25 mouse cellular contexts compared by ENCODE assay signal in genomic region chr2:25069537-25069936, GRCm38 (mm10). TPM values are rescaled to one million over a fixed set of nuclear protein-coding genes. Genes with fewer than 3 reads are reported as not detected.
A peak's percentile ranks its signal among the peaks of the same experiment; 100 is the strongest.
DNase-seq lines count a peak whose midpoint lies in the region; ATAC-seq and TF ChIP-seq lines count a peak whose summit lies in the region.
"Had no signal": no experiment of that assay in that cellular context is flagged by ENCODE, and none has a peak within 500 bp of the region (broad histone marks: within the 10 kb centered on the region; RNA-seq: fewer than 3 reads in every experiment).

No protein-coding gene starts in this region.

- no peaks in the 10 kb centered on the region for H3K27me3 ChIP-seq in MEL (ENCODE audit: control insufficient read depth in 1 of 2, insufficient read depth in 2 of 2, low read length in 2 of 2)
- H3K27me3 ChIP-seq in heart, embryonic 10.5 days (ENCODE audit: insufficient read depth, poor library complexity, severe bottlenecking) = no peaks in the 10 kb centered on the region
- H3K27me3 ChIP-seq: embryonic facial prominence, embryonic 12.5 days; forebrain, embryonic 13.5 days; forebrain, embryonic 15.5 days; Patski had no signal

- peaks cover 3 to 12% of the 10 kb centered on the region in 2 experiments; a peak in 2 of 4 replicates for H3K4me1 ChIP-seq in MEL (ENCODE audit: control insufficient read depth in 1 of 2, insufficient read depth in 2 of 2, low read length in 2 of 2)
- no peaks in the 10 kb centered on the region for H3K4me1 ChIP-seq in heart, embryonic 10.5 days
- H3K4me1 ChIP-seq: embryonic facial prominence, embryonic 10.5 days; embryonic facial prominence, embryonic 12.5 days; forebrain, embryonic 13.5 days; forebrain, embryonic 15.5 days had no signal

- H3K9me3 ChIP-seq in MEL (replicated peaks; ENCODE audit: insufficient read depth, low read length) = no peaks in the 10 kb centered on the region
- H3K9me3 ChIP-seq in heart, embryonic 10.5 days = no peaks in the 10 kb centered on the region
- H3K9me3 ChIP-seq: embryonic facial prominence, embryonic 10.5 days; embryonic facial prominence, embryonic 12.5 days; forebrain, embryonic 13.5 days; forebrain, embryonic 15.5 days had no signal

- WGBS in heart, embryonic 10.5 days = 74% methylated on average over 4 of the region's 4 CpGs

- no peak for TF ChIP-seq RAD21 in MEL (IDR thresholded peaks at IDR 0.05; ENCODE audit: low read depth, low read length)

- H3K4me3 ChIP-seq in MEL (ENCODE audit: control insufficient read depth in 1 of 2, insufficient read depth in 1 of 2, low read depth in 2 of 2, low read length in 2 of 2) = no peak overlapping the region
- H3K4me3 ChIP-seq in heart, embryonic 10.5 days = no peak overlapping the region
- H3K4me3 ChIP-seq: embryonic facial prominence, embryonic 10.5 days; embryonic facial prominence, embryonic 12.5 days; forebrain, embryonic 13.5 days; forebrain, embryonic 15.5 days had no signal

- peak; percentile 27 for DNase-seq in MEL (ENCODE audit: low read depth, low spot score)
- peak; percentile 7 for DNase-seq in yolk sac, embryonic 10.5 days (ENCODE audit: low spot score)
- no peak for DNase-seq in frontal cortex, postnatal 14 days (ENCODE audit: low spot score in 2 of 2)
- no peak for DNase-seq in heart, embryonic 10.5 days (ENCODE audit: low spot score)
- DNase-seq: adrenal gland, adult 8-10 months; adrenal gland, postnatal 14 days; adrenal gland, postnatal 36 days; cerebellum, adult 11-12 months; cerebellum, adult 2 months; cerebellum, adult 9-10 months; cerebellum, postnatal 10 days; cerebellum, postnatal 25 days; forebrain, postnatal 0 days had no signal

- no peaks in the 10 kb centered on the region for H3K79me2 ChIP-seq in MEL (ENCODE audit: control insufficient read depth, insufficient read depth, low read length, poor library complexity)

- TF ChIP-seq CTCF in MEL (IDR thresholded peaks at IDR 0.05 in 2 of 3, conservative IDR thresholded peaks at IDR 0.05 in 1 of 3; ENCODE audit: control insufficient read depth in 1 of 3, insufficient read depth in 1 of 3, low read depth in 2 of 3, low read length in 3 of 3, poor library complexity in 1 of 3, severe bottlenecking in 1 of 3) = no peak

- no peak for TF ChIP-seq EP300 in MEL (IDR thresholded peaks at IDR 0.05; ENCODE audit: low read depth in 1 of 2, low read length in 2 of 2)

- peaks cover 0 to 3% of the 10 kb centered on the region in 2 experiments; a peak in 2 of 4 replicates for H3K36me3 ChIP-seq in MEL (ENCODE audit: control insufficient read depth in 1 of 2, insufficient read depth in 2 of 2, low read length in 2 of 2)
- H3K36me3 ChIP-seq in heart, embryonic 10.5 days = no peaks in the 10 kb centered on the region
- H3K36me3 ChIP-seq: embryonic facial prominence, embryonic 10.5 days; embryonic facial prominence, embryonic 12.5 days; forebrain, embryonic 15.5 days had no signal

- H3K27ac ChIP-seq in MEL (ENCODE audit: control insufficient read depth, low read depth, low read length) = no peak overlapping the region
- no peak overlapping the region for H3K27ac ChIP-seq in heart, embryonic 10.5 days
- H3K27ac ChIP-seq: embryonic facial prominence, embryonic 10.5 days; embryonic facial prominence, embryonic 12.5 days; forebrain, embryonic 13.5 days; forebrain, embryonic 15.5 days had no signal

- TF ChIP-seq POLR2A in MEL (IDR thresholded peaks at IDR 0.05; ENCODE audit: control insufficient read depth in 1 of 2, insufficient read depth in 1 of 2, low read depth in 1 of 2, low read length in 2 of 2, poor library complexity in 1 of 2) = no peak

- 0 out of 2 replicates have a peak, but pooled peaks have one; percentile 31 for ATAC-seq in megakaryocyte progenitor cell, adult 5-6 weeks (replicated peaks; ENCODE audit: poor library complexity)
- ATAC-seq: activated CD4-positive, CD25-positive, alpha-beta regulatory T cell, adult 4 months; forebrain, embryonic 13.5 days; forebrain, embryonic 15.5 days; forebrain, postnatal 0 days; Patski had no signal

- no peak overlapping the region for H3K9ac ChIP-seq in MEL (ENCODE audit: control insufficient read depth, low read depth, low read length, poor library complexity, severe bottlenecking)
- H3K9ac ChIP-seq: embryonic facial prominence, embryonic 12.5 days; forebrain, embryonic 13.5 days; forebrain, embryonic 15.5 days; forebrain, postnatal 0 days had no signal

TF ChIP-seq in MEL, 35 proteins besides CTCF, POLR2A, EP300 and RAD21:
- TF ChIP-seq ZNF384 (IDR thresholded peaks at IDR 0.05; ENCODE audit: low read depth, low read length) (peak; percentile 35; the same call in 1 of the 2 replicates), UBTF (IDR thresholded peaks at IDR 0.05; ENCODE audit: borderline replicate concordance, insufficient read depth, low read depth, low read length) (no peak)

RNA-seq across cellular contexts. Expression of gene Entpd8, which starts 10.6 kb away (rescaled TPM):
- total RNA-seq in MEL (2012; rRNA removed) = not detected in 2 replicates
- not detected for polyA plus RNA-seq in MEL (2012; ENCODE audit: insufficient read depth in 1 of 2, insufficient read length in 2 of 2, low read depth in 1 of 2, low replicate concordance in 2 of 2, missing spikeins in 1 of 2)
- not detected in 2 replicates for total RNA-seq in megakaryocyte progenitor cell, adult 5-6 weeks (2015)
- total RNA-seq in megakaryocyte progenitor cell, adult 5-6 weeks (2017) = not detected in 2 replicates
- 0.13 TPM in 1 of 2 replicates, not detected in the other for polyA plus RNA-seq in heart, embryonic 10.5 days (2016; fragmentation: Nextera tagmentation; extraction: Ambion mirVana)
- total RNA-seq: adrenal gland, adult 18-20 months; adrenal gland, postnatal 36 days; ES-E14; forebrain, postnatal 0 days had no signal
- polyA plus RNA-seq: activated CD4-positive, CD25-positive, alpha-beta regulatory T cell, adult 4 months; C2C12; cerebellum, adult 2 months; cortical plate, adult 2 months; embryonic facial prominence, embryonic 10.5 days; embryonic facial prominence, embryonic 12.5 days; forebrain, embryonic 11.5 days; forebrain, embryonic 13.5 days; forebrain, embryonic 15.5 days; forebrain, postnatal 0 days; Patski had no signal

RNA-seq across cellular contexts. Expression of gene Nsmf, which starts 15.4 kb away (rescaled TPM):
- total RNA-seq in MEL (2012; rRNA removed) = 10.9 and 13.3 TPM in 2 replicates
- polyA plus RNA-seq in MEL (2012; ENCODE audit: insufficient read depth in 1 of 2, insufficient read length in 2 of 2, low read depth in 1 of 2, low replicate concordance in 2 of 2, missing spikeins in 1 of 2) = 10 to 100 TPM in 1 of 2 experiments, not detected in 1; 25.8 TPM
- total RNA-seq in megakaryocyte progenitor cell, adult 5-6 weeks (2015) = 4.0 and 7.8 TPM in 2 replicates
- total RNA-seq in megakaryocyte progenitor cell, adult 5-6 weeks (2017) = 3.7 and 5.7 TPM in 2 replicates
- polyA plus RNA-seq in heart, embryonic 10.5 days (2016; fragmentation: Nextera tagmentation; extraction: Ambion mirVana) = 52.2 and 53.2 TPM in 2 replicates

RNA-seq across cellular contexts. Expression of gene Noxa1, which starts 25.4 kb away (rescaled TPM):
- 0.08 TPM in 1 of 2 replicates, not detected in the other for total RNA-seq in MEL (2012; rRNA removed)
- polyA plus RNA-seq in MEL (2012; ENCODE audit: insufficient read depth in 1 of 2, insufficient read length in 2 of 2, low read depth in 1 of 2, low replicate concordance in 2 of 2, missing spikeins in 1 of 2) = under 1 TPM in 1 of 2 experiments, not detected in 1; 0.10 TPM
- total RNA-seq in megakaryocyte progenitor cell, adult 5-6 weeks (2015) = not detected in 2 replicates
- total RNA-seq in megakaryocyte progenitor cell, adult 5-6 weeks (2017) = not detected in 2 replicates
- polyA plus RNA-seq in heart, embryonic 10.5 days (2016; fragmentation: Nextera tagmentation; extraction: Ambion mirVana) = 0.14 TPM in 1 of 2 replicates, not detected in the other
- total RNA-seq: adrenal gland, adult 18-20 months; adrenal gland, adult 8-10 months; adrenal gland, postnatal 14 days; adrenal gland, postnatal 36 days; forebrain, postnatal 0 days had no signal
- polyA plus RNA-seq: C2C12; cerebellum, adult 2 months; cortical plate, adult 2 months; embryonic facial prominence, embryonic 12.5 days; forebrain, embryonic 13.5 days; forebrain, embryonic 15.5 days; forebrain, postnatal 0 days; Patski had no signal

Comparison
In these comparisons a context has a peak if more than half of its experiments do, and no peak if none do; other contexts are left out.
1. DNase-seq: peak in MEL (single experiment) and yolk sac, embryonic 10.5 days (single experiment); none in frontal cortex, postnatal 14 days (0 of 2) and heart, embryonic 10.5 days (single experiment).